Mouse (Mus musculus) bone marrow macrophage, adult 2 months (primary cell): ENCODE data around the gene Hsd17b12. TPM values are rescaled to one million over a fixed set of nuclear protein-coding genes. Genes with fewer than 3 reads are reported as not detected.

ENCODE experiments used
- H3K27ac ChIP-seq: 2 replicates; pipeline ENCODE4 v1.5.1; 2012; ENCODE audit warnings: low read depth, low read length; ENCODE audit not compliant: insufficient read depth
- H3K4me1 ChIP-seq: 2 replicates; pipeline ENCODE4 v1.6.1; 2012; ENCODE audit warnings: low read length; ENCODE audit not compliant: control insufficient read depth, insufficient read depth
- H3K4me3 ChIP-seq: 2 replicates; pipeline ENCODE4 v1.5.1; 2012; ENCODE audit warnings: mild to moderate bottlenecking, low read length, moderate library complexity; ENCODE audit not compliant: insufficient read depth
- CTCF ChIP-seq: IDR thresholded peaks from 2 replicates; pipeline ENCODE4 v1.5.1; 2012; ENCODE audit warnings: low read depth, mild to moderate bottlenecking, low read length, moderate library complexity
- POLR2A ChIP-seq: IDR thresholded peaks from 2 replicates; pipeline ENCODE4 v1.6.1; 2012; ENCODE audit warnings: mild to moderate bottlenecking, low read depth, low read length, borderline replicate concordance
- polyA plus RNA-seq: library from polyadenylated mRNA; stranded (reverse); fragments of >200 nt; gene quantifications from 2 replicates; pipeline ENCODE4 v1.2.4, GENCODE M21; 2012; ENCODE audit not compliant: missing spikeins, insufficient read depth, insufficient read length

Gene Hsd17b12
- polyA plus RNA-seq, 1 experiment = 84.2 TPM

- peaks cover 14% of the 10 kb centered on the region for H3K4me1 ChIP-seq
- TF ChIP-seq CTCF (no peak), POLR2A (no peak)
- H3K27ac ChIP-seq = no peak overlapping the region
- H3K4me3 ChIP-seq = no peak overlapping the region
Observed at GRCm38 (mm10) chr2:93992259-93992658, 165.5 kb downstream of the Hsd17b12 start.

DNA sequence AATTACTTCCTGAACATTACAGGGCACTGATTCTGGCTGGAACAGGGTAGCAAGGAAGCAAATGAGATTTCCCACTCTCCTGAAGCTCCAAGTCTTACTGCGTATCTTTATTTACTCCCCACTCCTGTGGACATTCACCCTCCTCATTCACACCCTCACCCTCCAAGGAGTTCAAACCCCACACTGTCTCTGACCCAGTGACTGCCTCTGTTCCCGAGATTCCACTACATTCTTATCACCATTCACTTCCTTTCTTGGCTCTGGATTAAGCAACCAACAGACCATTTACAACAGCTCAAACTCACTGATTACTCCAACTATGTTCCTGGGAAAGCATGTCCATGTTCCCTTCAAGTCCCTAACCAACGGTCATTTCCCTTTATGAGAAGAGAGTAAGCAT lies 166.4 kb downstream of the Hsd17b12 start:
- no peak overlapping the region for H3K27ac ChIP-seq
- no peak overlapping the region for H3K4me3 ChIP-seq
- peaks cover 14% of the 10 kb centered on the region for H3K4me1 ChIP-seq
- TF ChIP-seq POLR2A = no peak
- no peak for TF ChIP-seq CTCF

DNA sequence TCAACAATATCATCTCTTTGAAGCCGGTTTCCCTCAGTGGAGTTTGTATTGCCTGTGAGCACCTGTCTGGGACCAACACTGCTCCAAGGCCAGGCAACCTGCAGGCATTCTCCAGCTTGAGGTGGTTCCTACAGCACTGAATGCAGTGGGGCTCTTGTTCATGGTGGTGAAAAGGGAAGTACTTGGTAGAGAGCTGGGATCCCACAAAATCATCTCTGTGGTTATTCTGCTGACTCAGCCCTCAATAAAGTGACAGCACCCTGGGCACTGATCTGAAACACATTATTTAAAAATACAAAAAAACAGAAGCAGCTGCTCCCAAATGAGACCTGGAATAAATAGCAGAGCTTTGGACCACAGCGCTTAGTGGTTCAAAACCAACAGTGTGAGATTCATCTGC lies 169.3 kb downstream of the Hsd17b12 start:
- no peak for TF ChIP-seq POLR2A
- TF ChIP-seq CTCF = no peak
- no peak overlapping the region for H3K4me3 ChIP-seq
- peaks cover 14% of the 10 kb centered on the region for H3K4me1 ChIP-seq
- no peak overlapping the region for H3K27ac ChIP-seq

Other genes with a start within 250 kb of the Hsd17b12 start
- gene Gm13889, start 200.8 kb downstream of the Hsd17b12 start, polyA plus RNA-seq = not detected in 2 replicates
- gene Gm27027, start 161.6 kb downstream of the Hsd17b12 start, polyA plus RNA-seq = not detected in 2 replicates
- gene Alkbh3, start 147.2 kb downstream of the Hsd17b12 start, polyA plus RNA-seq = 37.4 and 38.8 TPM in 2 replicates
- 34.5 and 38.7 TPM in 2 replicates for gene Ttc17, start 248.7 kb upstream of the Hsd17b12 start, polyA plus RNA-seq